Mouse (Mus musculus) frontal cortex, postnatal 10 days (tissue): ENCODE results near the gene Xrcc5.

Experiments used
- DNase-seq, 2 experiments: peaks; one replicate each; pipeline ENCODE4 v3.0.0; 2022; ENCODE audit warnings: low spot score in 2 of 2, mixed read lengths in 1 of 2

Xrcc5 gene

GRCm38 (mm10) chr1:72390420-72390819, 83.2 kb downstream of the Xrcc5 start:
- DNase-seq: no peak

- DNase-seq: no peak
Observed at GRCm38 (mm10) chr1:72399720-72400401, 92.6 kb downstream of the Xrcc5 start.

- no peak for DNase-seq
Observed at GRCm38 (mm10) chr1:72400616-72401015, 93.4 kb downstream of the Xrcc5 start.

GRCm38 (mm10) chr1:72401331-72402069, 94.3 kb downstream of the Xrcc5 start:
- no peak for DNase-seq

GRCm38 (mm10) chr1:72406505-72407079, 99.4 kb downstream of the Xrcc5 start:
- no peak for DNase-seq

- DNase-seq: no peak
Observed at GRCm38 (mm10) chr1:72409936-72410335, 102.7 kb downstream of the Xrcc5 start.

GRCm38 (mm10) chr1:72411108-72411507, 103.9 kb downstream of the Xrcc5 start:
- DNase-seq: no peak

GRCm38 (mm10) chr1:72413205-72413604, 106.0 kb downstream of the Xrcc5 start:
- no peak for DNase-seq

GRCm38 (mm10) chr1:72414133-72414532, 106.9 kb downstream of the Xrcc5 start:
- no peak for DNase-seq

GRCm38 (mm10) chr1:72414561-72415253, 107.5 kb downstream of the Xrcc5 start:
- no peak for DNase-seq

GRCm38 (mm10) chr1:72418744-72419655, 111.8 kb downstream of the Xrcc5 start:
- DNase-seq: no peak

GRCm38 (mm10) chr1:72420220-72420619, 113.0 kb downstream of the Xrcc5 start:
- no peak for DNase-seq

GRCm38 (mm10) chr1:72422121-72422520, 114.9 kb downstream of the Xrcc5 start:
- DNase-seq: no peak

- no peak for DNase-seq
Observed at GRCm38 (mm10) chr1:72426456-72426855, 119.2 kb downstream of the Xrcc5 start.

- no peak for DNase-seq
Observed at GRCm38 (mm10) chr1:72428526-72428925, 121.3 kb downstream of the Xrcc5 start.

GRCm38 (mm10) chr1:72429107-72429807, 122.0 kb downstream of the Xrcc5 start:
- DNase-seq: no peak

- no peak for DNase-seq
Observed at GRCm38 (mm10) chr1:72432579-72432978, 125.4 kb downstream of the Xrcc5 start.

GRCm38 (mm10) chr1:72434510-72434909, 127.3 kb downstream of the Xrcc5 start:
- no peak for DNase-seq

GRCm38 (mm10) chr1:72436967-72437366, 129.7 kb downstream of the Xrcc5 start:
- DNase-seq: no peak

GRCm38 (mm10) chr1:72439146-72439545, 131.9 kb downstream of the Xrcc5 start:
- DNase-seq: peak; percentile 18 to 34

- no peak for DNase-seq
Observed at GRCm38 (mm10) chr1:72442747-72443146, 135.5 kb downstream of the Xrcc5 start.
